16 mouse cellular contexts compared by ENCODE assay signal in genomic region chr11:72011955-72012354, GRCm38 (mm10). TPM values are rescaled to one million over a fixed set of nuclear protein-coding genes. Genes with fewer than 3 reads are reported as not detected.
DNase-seq lines count a peak whose midpoint lies in the region; ATAC-seq and TF ChIP-seq lines count a peak whose summit lies in the region.
"Had no signal": no experiment of that assay in that cellular context is flagged by ENCODE, and none has a peak within 500 bp of the region (broad histone marks: within the 10 kb centered on the region; RNA-seq: fewer than 3 reads in every experiment).

No protein-coding gene starts in this region.

- peak overlapping the region; percentile 70 for H3K27ac ChIP-seq in forebrain, embryonic 10.5 days
- no peak overlapping the region; the same call in 1 of the 2 replicates for H3K27ac ChIP-seq in forebrain, embryonic 11.5 days (ENCODE audit: low read depth, low read length)
- H3K27ac ChIP-seq in forebrain, embryonic 16.5 days (ENCODE audit: low read length): peak overlapping the region; percentile 80
- H3K27ac ChIP-seq in hindbrain, embryonic 15.5 days (replicated peaks): peak overlapping the region; percentile 67
- peak overlapping the region; percentile 2; the same call in 1 of the 2 replicates for H3K27ac ChIP-seq in midbrain, postnatal 0 days (ENCODE audit: low read depth, low read length)
- H3K27ac ChIP-seq in liver, embryonic 12.5 days: no peak overlapping the region
- H3K27ac ChIP-seq: heart, embryonic 13.5 days; kidney, postnatal 0 days had no signal

- no peak for DNase-seq in forebrain, embryonic 10.5 days (ENCODE audit: extremely low spot score, low spot score)
- DNase-seq in forebrain, embryonic 11.5 days (ENCODE audit: low spot score): no peak
- DNase-seq in midbrain, postnatal 0 days (ENCODE audit: low spot score): no peak
- DNase-seq in cerebellum, postnatal 10 days: no peak
- DNase-seq: cerebellum, adult 2 months; layer of hippocampus, adult 9-11 months; thymus, adult 2 months had no signal

- WGBS in forebrain, embryonic 10.5 days: 83% methylated on average over 1 of the region's 1 CpGs
- WGBS in forebrain, embryonic 11.5 days: 83% methylated on average over 1 of the region's 1 CpGs
- WGBS in forebrain, embryonic 16.5 days: 52% methylated on average over 1 of the region's 1 CpGs
- 70% methylated on average over 1 of the region's 1 CpGs for WGBS in hindbrain, embryonic 15.5 days
- 60% methylated on average over 1 of the region's 1 CpGs for WGBS in midbrain, postnatal 0 days
- WGBS in liver, embryonic 12.5 days (ENCODE audit: insufficient replicate concordance): 64% methylated on average over 1 of the region's 1 CpGs

- H3K4me1 ChIP-seq in forebrain, embryonic 10.5 days: peaks cover 34% of the 10 kb centered on the region
- peaks cover 5% of the 10 kb centered on the region for H3K4me1 ChIP-seq in forebrain, embryonic 11.5 days (replicated peaks; ENCODE audit: control insufficient read depth, insufficient read depth, low read length)
- peaks cover 32% of the 10 kb centered on the region for H3K4me1 ChIP-seq in forebrain, embryonic 16.5 days (replicated peaks; ENCODE audit: control insufficient read depth, insufficient read depth, low read length)
- peaks cover 39% of the 10 kb centered on the region for H3K4me1 ChIP-seq in hindbrain, embryonic 15.5 days (replicated peaks)
- H3K4me1 ChIP-seq in midbrain, postnatal 0 days (ENCODE audit: insufficient read depth, low read length): peaks cover 10% of the 10 kb centered on the region; the same call in 1 of the 2 replicates
- 0 out of 2 replicates have a peak, but pooled peaks cover 4% of the 10 kb centered on the region for H3K4me1 ChIP-seq in liver, embryonic 12.5 days

- H3K9ac ChIP-seq in forebrain, embryonic 11.5 days (ENCODE audit: low read length): no peak overlapping the region
- 0 out of 2 replicates have a peak overlapping the region, but pooled peaks have one; percentile 34 for H3K9ac ChIP-seq in forebrain, embryonic 16.5 days (replicated peaks; ENCODE audit: low read depth, low read length)
- no peak overlapping the region for H3K9ac ChIP-seq in hindbrain, embryonic 15.5 days
- H3K9ac ChIP-seq in midbrain, postnatal 0 days (replicated peaks; ENCODE audit: low read length, poor library complexity, severe bottlenecking): no peak overlapping the region
- H3K9ac ChIP-seq in liver, embryonic 12.5 days: no peak overlapping the region
- H3K9ac ChIP-seq: heart, embryonic 13.5 days had no signal

- H3K27me3 ChIP-seq in forebrain, embryonic 10.5 days (ENCODE audit: poor library complexity, severe bottlenecking): peaks cover 16% of the 10 kb centered on the region; the same call in 1 of the 2 replicates
- no peaks in the 10 kb centered on the region for H3K27me3 ChIP-seq in forebrain, embryonic 11.5 days (ENCODE audit: control insufficient read depth, insufficient read depth, low read length)
- H3K27me3 ChIP-seq in forebrain, embryonic 16.5 days (replicated peaks; ENCODE audit: control insufficient read depth, insufficient read depth, low read length): no peaks in the 10 kb centered on the region
- no peaks in the 10 kb centered on the region for H3K27me3 ChIP-seq in hindbrain, embryonic 15.5 days
- no peaks in the 10 kb centered on the region for H3K27me3 ChIP-seq in midbrain, postnatal 0 days (ENCODE audit: insufficient read depth, low read length)
- H3K27me3 ChIP-seq in liver, embryonic 12.5 days (replicated peaks): peaks cover 4% of the 10 kb centered on the region

- no peak overlapping the region for H3K4me3 ChIP-seq in forebrain, embryonic 10.5 days
- no peak overlapping the region for H3K4me3 ChIP-seq in forebrain, embryonic 11.5 days (ENCODE audit: low read depth, low read length)
- H3K4me3 ChIP-seq in forebrain, embryonic 16.5 days (replicated peaks; ENCODE audit: low read length): no peak overlapping the region
- no peak overlapping the region for H3K4me3 ChIP-seq in hindbrain, embryonic 15.5 days
- H3K4me3 ChIP-seq in midbrain, postnatal 0 days (ENCODE audit: low read depth, low read length): no peak overlapping the region
- H3K4me3 ChIP-seq in liver, embryonic 12.5 days: no peak overlapping the region
- H3K4me3 ChIP-seq: erythroblast, embryonic 14.5 days; heart, embryonic 13.5 days had no signal

- ATAC-seq in forebrain, embryonic 11.5 days (replicated peaks; ENCODE audit: low FRiP score): no peak
- ATAC-seq in forebrain, embryonic 16.5 days: peak; percentile 21; the same call in 1 of the 2 replicates
- 0 out of 2 replicates have a peak, but pooled peaks have one; percentile 4 for ATAC-seq in hindbrain, embryonic 15.5 days (ENCODE audit: low FRiP score, low read depth)
- no peak for ATAC-seq in midbrain, postnatal 0 days (ENCODE audit: low FRiP score)
- no peak for ATAC-seq in monocyte, adult 5-6 weeks (replicated peaks; ENCODE audit: insufficient number of reproducible peaks, low FRiP score, low TSS enrichment, poor library complexity, severe bottlenecking)
- no peak for ATAC-seq in liver, embryonic 12.5 days
- ATAC-seq: Patski had no signal

- H3K36me3 ChIP-seq in forebrain, embryonic 10.5 days (replicated peaks): no peaks in the 10 kb centered on the region
- no peaks in the 10 kb centered on the region for H3K36me3 ChIP-seq in forebrain, embryonic 11.5 days (ENCODE audit: control insufficient read depth, insufficient read depth, low read length)
- H3K36me3 ChIP-seq in forebrain, embryonic 16.5 days (ENCODE audit: control insufficient read depth, insufficient read depth): no peaks in the 10 kb centered on the region
- H3K36me3 ChIP-seq in hindbrain, embryonic 15.5 days: no peaks in the 10 kb centered on the region
- H3K36me3 ChIP-seq in midbrain, postnatal 0 days (ENCODE audit: insufficient read depth, low read length): no peaks in the 10 kb centered on the region
- H3K36me3 ChIP-seq in liver, embryonic 12.5 days: no peaks in the 10 kb centered on the region
- H3K36me3 ChIP-seq: heart, embryonic 13.5 days had no signal

- no peak for TF ChIP-seq CTCF in midbrain, postnatal 0 days (IDR thresholded peaks at IDR 0.05)

- H3K9me3 ChIP-seq in forebrain, embryonic 10.5 days: no peaks in the 10 kb centered on the region
- H3K9me3 ChIP-seq in forebrain, embryonic 11.5 days (ENCODE audit: control insufficient read depth, low read length): no peaks in the 10 kb centered on the region
- H3K9me3 ChIP-seq in forebrain, embryonic 16.5 days (ENCODE audit: control insufficient read depth, low read length): no peaks in the 10 kb centered on the region
- no peaks in the 10 kb centered on the region for H3K9me3 ChIP-seq in hindbrain, embryonic 15.5 days
- no peaks in the 10 kb centered on the region for H3K9me3 ChIP-seq in midbrain, postnatal 0 days (ENCODE audit: low read length)
- no peaks in the 10 kb centered on the region for H3K9me3 ChIP-seq in liver, embryonic 12.5 days (replicated peaks)
- H3K9me3 ChIP-seq: heart, embryonic 13.5 days had no signal

- no peak overlapping the region for H3K4me2 ChIP-seq in forebrain, embryonic 11.5 days (ENCODE audit: low read depth, low read length, severe bottlenecking)
- no peak overlapping the region for H3K4me2 ChIP-seq in forebrain, embryonic 16.5 days (ENCODE audit: low read length)
- H3K4me2 ChIP-seq in hindbrain, embryonic 15.5 days: no peak overlapping the region
- H3K4me2 ChIP-seq in midbrain, postnatal 0 days (ENCODE audit: low read depth, low read length, poor library complexity, severe bottlenecking): no peak overlapping the region
- H3K4me2 ChIP-seq in liver, embryonic 12.5 days: no peak overlapping the region
- H3K4me2 ChIP-seq: heart, embryonic 13.5 days had no signal

RNA-seq across cellular contexts. Expression of gene Aipl1, which starts 25.4 kb away (rescaled TPM):
- polyA plus RNA-seq in forebrain, embryonic 10.5 days (2016; fragmentation: Nextera tagmentation; extraction: Ambion mirVana): 0.64 and 0.66 TPM in 2 replicates
- polyA plus RNA-seq in forebrain, embryonic 11.5 days (2014; fragmentation: Nextera tagmentation; extraction: Ambion mirVana): 0.20 and 0.41 TPM in 2 replicates
- 0.11 and 0.27 TPM in 2 replicates for polyA plus RNA-seq in forebrain, embryonic 16.5 days (2015; fragmentation: Nextera tagmentation; extraction: Ambion mirVana)
- polyA plus RNA-seq in hindbrain, embryonic 15.5 days (2015; fragmentation: Nextera tagmentation; extraction: Ambion mirVana): 0.38 and 0.43 TPM in 2 replicates
- 0.47 and 0.55 TPM in 2 replicates for total RNA-seq in midbrain, postnatal 0 days (2014; rRNA removed)
- polyA plus RNA-seq in midbrain, postnatal 0 days (2015; fragmentation: Nextera tagmentation; extraction: Ambion mirVana): 0.50 and 0.51 TPM in 2 replicates
- total RNA-seq in monocyte, adult 5-6 weeks (2017): 0.67 TPM in 1 of 3 replicates, not detected in the others
- polyA plus RNA-seq in liver, embryonic 12.5 days (2016; fragmentation: Nextera tagmentation; extraction: Ambion mirVana): 0.13 and 0.19 TPM in 2 replicates
- total RNA-seq: liver, adult 2 months had no signal
- polyA plus RNA-seq: liver, adult 2 months had no signal

RNA-seq across cellular contexts. Expression of gene Pimreg, which starts 29.9 kb away (rescaled TPM):
- 265 and 279 TPM in 2 replicates for polyA plus RNA-seq in forebrain, embryonic 10.5 days (2016; fragmentation: Nextera tagmentation; extraction: Ambion mirVana)
- 228 and 241 TPM in 2 replicates for polyA plus RNA-seq in forebrain, embryonic 11.5 days (2014; fragmentation: Nextera tagmentation; extraction: Ambion mirVana)
- 64.1 and 80.3 TPM in 2 replicates for polyA plus RNA-seq in forebrain, embryonic 16.5 days (2015; fragmentation: Nextera tagmentation; extraction: Ambion mirVana)
- polyA plus RNA-seq in hindbrain, embryonic 15.5 days (2015; fragmentation: Nextera tagmentation; extraction: Ambion mirVana): 35.4 and 41.2 TPM in 2 replicates
- total RNA-seq in midbrain, postnatal 0 days (2014; rRNA removed): 10.2 and 10.9 TPM in 2 replicates
- 11.5 and 13.0 TPM in 2 replicates for polyA plus RNA-seq in midbrain, postnatal 0 days (2015; fragmentation: Nextera tagmentation; extraction: Ambion mirVana)
- total RNA-seq in monocyte, adult 5-6 weeks (2017): not detected in 3 replicates
- 43.2 and 44.2 TPM in 2 replicates for polyA plus RNA-seq in liver, embryonic 12.5 days (2016; fragmentation: Nextera tagmentation; extraction: Ambion mirVana)
- total RNA-seq: liver, adult 2 months had no signal

Comparison
In these comparisons a context has a peak if more than half of its experiments do, and no peak if none do; other contexts are left out.
1. H3K27ac ChIP-seq: peak in forebrain, embryonic 10.5 days (single experiment), forebrain, embryonic 16.5 days (single experiment), hindbrain, embryonic 15.5 days (single experiment) and midbrain, postnatal 0 days (single experiment); none in forebrain, embryonic 11.5 days (single experiment) and liver, embryonic 12.5 days (single experiment).
2. ATAC-seq: peak in forebrain, embryonic 16.5 days (single experiment) and hindbrain, embryonic 15.5 days (single experiment); none in forebrain, embryonic 11.5 days (single experiment), midbrain, postnatal 0 days (single experiment), monocyte, adult 5-6 weeks (single experiment) and liver, embryonic 12.5 days (single experiment).